Mouse (Mus musculus): Measurements from ENCODE around the gene Slc25a41.

- TF ChIP-seq CTCF (IDR thresholded peaks at IDR 0.05; ENCODE audit: extremely low read depth, insufficient read depth, insufficient read length, insufficient replicate concordance) (no peak), POLR2A (IDR thresholded peaks at IDR 0.05; ENCODE audit: low read depth, low read length) (no peak)
Observed at GRCm38 (mm10) chr17:57058891-57059485, 17.5 kb upstream of the Slc25a41 start, which contains the start of gene Crb3.
